Mouse (Mus musculus) E14TG2a.4 (cell line): Measurements from ENCODE around the gene Slc25a42.
A peak's percentile ranks its signal among the peaks of the same experiment; 100 is the strongest.

Experiments
- CTCF ChIP-seq: conservative IDR thresholded peaks from 2 replicates; pipeline ENCODE4 v1.5.1; 2014; ENCODE audit warnings: low read length
- NANOG ChIP-seq: IDR thresholded peaks from 2 replicates; pipeline ENCODE4 v1.6.1; 2014; ENCODE audit warnings: borderline replicate concordance, low read length, mixed read lengths
- POU5F1 ChIP-seq: IDR thresholded peaks from 2 replicates; pipeline ENCODE4 v1.6.1; 2014; ENCODE audit warnings: low read length, borderline replicate concordance

DNA sequence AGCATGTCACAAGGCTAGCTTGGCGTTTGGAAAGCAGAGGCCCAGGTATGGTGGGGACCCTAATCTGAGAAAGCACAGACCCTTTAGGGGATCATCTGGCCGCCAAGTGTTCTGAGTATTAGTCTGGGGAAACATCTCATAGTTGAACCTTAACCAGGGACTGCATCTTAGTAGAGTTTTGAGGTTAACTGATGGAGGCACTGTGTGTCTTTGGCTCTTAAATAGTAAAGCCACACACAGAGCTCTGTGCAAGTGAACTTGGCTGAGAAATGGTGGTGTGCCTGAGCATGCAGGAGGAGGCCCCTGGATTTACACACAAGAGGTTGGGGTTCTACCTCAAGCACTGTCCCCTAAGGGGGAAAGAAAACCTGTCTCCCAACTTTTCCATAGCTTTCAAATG lies 33.9 kb downstream of the Slc25a42 start:
- TF ChIP-seq CTCF: peak; percentile 14; the same call in 1 of the 2 replicates
- TF ChIP-seq POU5F1: no peak
- no peak for TF ChIP-seq NANOG
